Mouse (Mus musculus) cerebellum, postnatal 25 days (tissue): ENCODE data around the gene Mroh2a.

Experiments
- DNase-seq, 2 experiments: peaks; one replicate each; pipeline ENCODE4 v3.0.0; 2021; ENCODE audit warnings: mixed read lengths in 2 of 2

The Mroh2a gene

GRCm38 (mm10) chr1:88260604-88261377, 34.0 kb downstream of the Mroh2a start:
- DNase-seq: no peak

GRCm38 (mm10) chr1:88261706-88262105, 34.9 kb downstream of the Mroh2a start:
- DNase-seq: no peak

- DNase-seq: peak in 1 of 2 experiments; percentile 57
Observed at GRCm38 (mm10) chr1:88262255-88262654, 35.5 kb downstream of the Mroh2a start.

GRCm38 (mm10) chr1:88262961-88263360, 36.2 kb downstream of the Mroh2a start:
- DNase-seq: no peak

- DNase-seq: no peak
Observed at GRCm38 (mm10) chr1:88263778-88264177, 37.0 kb downstream of the Mroh2a start.

GRCm38 (mm10) chr1:88264237-88264868, 37.6 kb downstream of the Mroh2a start:
- DNase-seq: no peak

GRCm38 (mm10) chr1:88264869-88265240, 38.1 kb downstream of the Mroh2a start:
- peak in 1 of 2 experiments; percentile 50 for DNase-seq

GRCm38 (mm10) chr1:88266123-88266522, 39.3 kb downstream of the Mroh2a start:
- DNase-seq: no peak

- no peak for DNase-seq
Observed at GRCm38 (mm10) chr1:88267489-88267888, 40.7 kb downstream of the Mroh2a start.

GRCm38 (mm10) chr1:88268070-88268469, 41.3 kb downstream of the Mroh2a start:
- DNase-seq: no peak

GRCm38 (mm10) chr1:88269539-88270309, 42.9 kb downstream of the Mroh2a start:
- no peak for DNase-seq

GRCm38 (mm10) chr1:88272851-88273250, 46.1 kb downstream of the Mroh2a start:
- peak in 1 of 2 experiments; percentile 13 for DNase-seq

- DNase-seq: peak in 1 of 2 experiments; percentile 9
Observed at GRCm38 (mm10) chr1:88273326-88273725, 46.5 kb downstream of the Mroh2a start.

GRCm38 (mm10) chr1:88273832-88274231, 47.0 kb downstream of the Mroh2a start:
- peak in 1 of 2 experiments; percentile 12 for DNase-seq

- peak; percentile 28 to 64 for DNase-seq
Observed at GRCm38 (mm10) chr1:88274371-88275077, 47.7 kb downstream of the Mroh2a start.

- DNase-seq: no peak
Observed at GRCm38 (mm10) chr1:88275078-88275680, 48.4 kb downstream of the Mroh2a start.

- peak in 1 of 2 experiments; percentile 17 for DNase-seq
Observed at GRCm38 (mm10) chr1:88275698-88276523, 49.1 kb downstream of the Mroh2a start.

GRCm38 (mm10) chr1:88276524-88277097, 49.8 kb downstream of the Mroh2a start:
- no peak for DNase-seq

GRCm38 (mm10) chr1:88277098-88277817, 50.5 kb downstream of the Mroh2a start, which contains the start of the genes Hjurp and Trpm8:
Gene Hjurp, minus strand, starts transcription at chr1:88277633.
Gene Trpm8, plus strand, starts transcription at chr1:88277661.
- peak; percentile 100 for DNase-seq
